Mouse (Mus musculus) spleen, postnatal 4 days (tissue): ENCODE measurements around the gene Zfp760.
"Not testable (repeated sequence)": the region's sequence is repeated elsewhere in the genome, so short reads cannot be mapped to it uniquely, and the experiment has no call there.

ENCODE experiments used
- DNase-seq, 2 experiments: peaks; one replicate each; pipeline ENCODE4 v3.0.0; 2022; ENCODE audit warnings: low spot score in 2 of 2

Zfp760 gene

GRCm38 (mm10) chr17:21707343-21707996, at the start of gene Zfp760:
Gene Zfp760 (plus strand): TSS chr17:21707741.
- DNase-seq, result peak; percentile 67 to 78

DNA sequence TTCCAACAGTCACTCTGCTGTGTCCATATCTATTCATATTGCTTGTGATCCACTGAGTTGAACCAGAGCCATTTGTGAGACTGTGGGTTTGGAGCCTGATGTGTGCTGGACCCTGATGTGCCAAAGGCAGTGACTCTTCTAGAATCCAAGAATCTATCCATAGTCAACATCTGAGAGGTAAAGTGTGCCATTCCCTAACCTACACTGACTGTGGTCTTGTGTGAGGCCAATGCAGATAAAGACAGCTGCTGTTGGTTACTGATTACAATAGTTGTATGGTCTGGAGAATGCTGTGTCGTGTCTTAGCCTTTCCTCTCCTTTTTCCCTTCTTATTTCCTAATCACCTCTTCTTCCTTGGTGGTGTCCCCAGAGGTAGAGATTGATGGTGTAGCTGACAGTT, 28.7 kb upstream of the Zfp760 start:
- not testable (repeated sequence) for DNase-seq

- DNase-seq, result peak; percentile 87 to 88
Measured at GRCm38 (mm10) chr17:21679273-21680018, 28.1 kb upstream of the Zfp760 start.

GRCm38 (mm10) chr17:21680019-21680376, 27.5 kb upstream of the Zfp760 start:
- not testable (repeated sequence) for DNase-seq

- no peak for DNase-seq
Measured at GRCm38 (mm10) chr17:21691560-21691959, 16.0 kb upstream of the Zfp760 start, which contains the start of gene Gm10226. Gene Gm10226 (plus strand): TSS chr17:21691860.

DNA sequence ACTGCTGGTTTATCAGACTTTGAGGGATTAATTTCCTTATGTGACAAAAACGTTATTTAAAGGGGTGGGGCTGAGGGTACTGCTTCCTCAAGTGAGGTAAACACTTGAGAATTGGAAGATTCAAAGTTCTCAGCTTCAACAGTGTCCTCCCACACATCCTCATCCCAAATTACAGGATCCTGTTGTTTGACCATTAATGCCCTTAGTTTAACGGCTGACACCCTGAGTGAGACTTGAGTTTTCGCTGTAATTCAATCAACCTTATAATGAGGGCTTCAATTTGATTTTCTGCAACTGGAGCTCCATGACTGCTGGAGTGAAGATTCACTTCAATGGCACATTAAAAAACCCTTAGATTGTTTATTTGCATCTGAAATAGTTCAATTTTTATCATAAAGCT, 14.2 kb upstream of the Zfp760 start:
- DNase-seq, result no peak

DNA sequence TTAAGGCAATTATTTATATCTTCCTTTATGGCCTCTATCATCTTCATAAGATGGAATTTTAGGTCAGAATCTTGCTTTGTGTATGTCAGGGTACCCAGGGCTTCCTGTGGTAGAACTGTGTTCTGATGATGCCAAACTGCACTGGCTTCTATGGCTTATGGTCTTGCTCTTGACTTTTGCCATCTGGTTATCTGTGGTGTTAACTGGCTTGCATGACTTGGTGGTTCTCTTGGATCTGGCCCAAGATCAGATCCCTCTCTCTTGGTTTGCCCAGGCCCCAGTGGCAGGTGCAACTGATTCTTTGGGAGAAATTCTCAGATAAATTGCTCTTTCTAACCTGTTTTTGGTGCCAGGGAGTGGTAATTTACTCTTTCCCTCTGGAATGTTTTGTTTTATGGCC, 11.5 kb upstream of the Zfp760 start:
- no peak for DNase-seq

DNA sequence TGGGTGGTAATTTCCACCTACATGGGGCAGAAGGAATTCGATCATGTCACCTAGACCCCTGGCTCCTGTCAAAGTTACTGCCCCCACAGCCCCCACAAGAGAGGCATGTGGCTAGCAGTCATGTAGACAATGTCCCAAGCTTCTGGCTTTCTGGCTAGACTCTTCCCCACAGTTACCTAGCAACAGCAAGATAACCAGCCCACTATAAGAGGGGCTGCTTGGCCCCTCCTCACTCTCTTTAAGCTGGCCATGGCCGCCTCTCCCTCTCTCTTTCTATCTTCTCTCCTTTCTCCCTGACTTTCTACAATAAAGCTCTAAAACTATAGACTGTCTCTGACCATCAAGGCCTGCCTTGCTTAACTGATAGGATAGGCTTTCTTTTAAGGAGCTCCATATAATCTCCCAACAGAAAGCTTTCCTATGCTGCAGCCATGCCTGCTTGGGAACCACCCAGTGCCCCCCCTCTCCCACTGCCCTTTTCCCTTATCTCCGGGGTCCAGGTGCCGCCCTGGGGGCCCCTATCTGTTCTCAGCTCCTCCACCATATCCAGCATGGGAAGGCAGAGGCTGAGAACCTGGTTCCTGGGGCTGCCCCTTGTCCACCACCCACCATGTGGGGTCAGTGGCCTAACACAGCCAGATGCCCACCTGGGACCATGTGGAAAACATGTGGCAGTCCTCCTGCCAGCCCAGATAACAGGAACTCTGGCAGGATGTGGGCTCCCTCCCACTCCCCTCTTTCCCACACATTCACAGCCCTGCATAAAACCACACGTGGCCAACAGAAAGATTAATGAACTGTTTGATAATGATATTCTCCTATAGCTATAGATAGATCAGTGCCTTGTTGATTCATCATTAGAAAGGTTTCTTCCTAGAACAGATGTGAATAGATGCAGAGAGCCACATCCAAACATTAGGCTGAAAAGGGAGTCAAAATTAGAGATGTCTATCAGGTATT, 5.0 kb upstream of the Zfp760 start:
- peak; percentile 51 to 60 for DNase-seq

DNA sequence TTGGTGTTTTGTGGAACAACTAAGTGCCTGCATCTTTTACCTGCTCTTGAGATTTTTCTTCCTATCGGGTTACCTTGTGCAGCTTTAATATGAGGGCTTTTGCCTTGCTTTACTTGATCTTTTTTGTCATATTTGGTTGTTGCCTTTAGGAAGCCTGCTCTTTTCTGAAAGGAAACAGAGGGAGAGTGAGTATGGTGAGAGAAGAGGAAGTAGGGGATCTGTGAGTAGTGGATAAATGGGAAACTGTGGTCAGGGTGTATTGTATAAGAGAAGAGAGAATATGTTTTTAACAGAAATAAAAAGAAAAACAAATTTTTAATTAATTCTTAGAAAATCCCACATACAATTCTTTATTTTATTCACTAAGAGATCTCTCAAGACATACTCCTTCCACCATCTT, 4.1 kb upstream of the Zfp760 start:
- DNase-seq, result no peak

DNA sequence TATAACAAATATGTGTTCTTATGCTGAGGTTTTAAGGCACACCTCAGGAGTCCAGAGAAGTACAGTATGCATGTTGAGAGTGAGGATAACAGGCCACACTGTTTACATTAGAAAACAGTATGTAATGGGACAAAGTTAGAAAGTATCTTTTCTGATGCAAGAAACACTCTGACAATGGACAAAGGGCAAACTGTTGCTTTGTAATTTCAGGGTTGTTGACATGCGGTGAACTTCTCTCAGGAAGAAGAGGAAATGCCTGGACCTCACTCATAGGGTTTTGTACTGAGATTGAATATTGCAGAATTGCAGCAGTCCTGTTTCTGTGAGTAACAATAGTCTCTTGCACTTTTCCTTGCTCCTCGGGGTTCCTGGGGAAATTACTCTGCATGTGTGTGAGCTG, 860 bp downstream of the Zfp760 start:
- DNase-seq, result no peak

- not testable (repeated sequence) for DNase-seq
Measured at GRCm38 (mm10) chr17:21730495-21730894, 23.0 kb downstream of the Zfp760 start, which contains the start of gene Zfp229. Gene Zfp229 (plus strand): TSS chr17:21730795.

DNA sequence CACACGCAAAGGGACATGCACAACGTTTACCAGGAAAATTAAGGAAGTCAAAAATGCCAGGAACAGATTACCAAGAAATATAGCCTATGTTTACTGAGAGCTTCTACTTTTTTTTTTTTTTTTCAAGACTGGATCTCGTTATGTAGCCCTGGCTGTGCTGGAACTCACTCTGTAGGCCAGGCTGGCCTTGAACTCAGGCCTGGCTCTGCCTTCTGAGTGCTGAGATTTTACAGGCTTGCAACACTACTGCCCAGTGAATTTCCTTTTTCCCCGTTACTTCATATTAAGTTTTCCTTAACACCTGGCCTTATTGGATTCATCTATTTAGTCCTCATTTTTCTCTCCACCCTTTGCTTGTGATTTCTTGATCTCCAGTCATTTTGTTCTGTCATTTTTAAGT, 25.5 kb downstream of the Zfp760 start:
- no peak for DNase-seq

GRCm38 (mm10) chr17:21733529-21734031, 26.0 kb downstream of the Zfp760 start:
- DNase-seq, result peak; percentile 56 to 83

- DNase-seq, result no peak
Measured at GRCm38 (mm10) chr17:21752791-21753190, 45.2 kb downstream of the Zfp760 start.

DNA sequence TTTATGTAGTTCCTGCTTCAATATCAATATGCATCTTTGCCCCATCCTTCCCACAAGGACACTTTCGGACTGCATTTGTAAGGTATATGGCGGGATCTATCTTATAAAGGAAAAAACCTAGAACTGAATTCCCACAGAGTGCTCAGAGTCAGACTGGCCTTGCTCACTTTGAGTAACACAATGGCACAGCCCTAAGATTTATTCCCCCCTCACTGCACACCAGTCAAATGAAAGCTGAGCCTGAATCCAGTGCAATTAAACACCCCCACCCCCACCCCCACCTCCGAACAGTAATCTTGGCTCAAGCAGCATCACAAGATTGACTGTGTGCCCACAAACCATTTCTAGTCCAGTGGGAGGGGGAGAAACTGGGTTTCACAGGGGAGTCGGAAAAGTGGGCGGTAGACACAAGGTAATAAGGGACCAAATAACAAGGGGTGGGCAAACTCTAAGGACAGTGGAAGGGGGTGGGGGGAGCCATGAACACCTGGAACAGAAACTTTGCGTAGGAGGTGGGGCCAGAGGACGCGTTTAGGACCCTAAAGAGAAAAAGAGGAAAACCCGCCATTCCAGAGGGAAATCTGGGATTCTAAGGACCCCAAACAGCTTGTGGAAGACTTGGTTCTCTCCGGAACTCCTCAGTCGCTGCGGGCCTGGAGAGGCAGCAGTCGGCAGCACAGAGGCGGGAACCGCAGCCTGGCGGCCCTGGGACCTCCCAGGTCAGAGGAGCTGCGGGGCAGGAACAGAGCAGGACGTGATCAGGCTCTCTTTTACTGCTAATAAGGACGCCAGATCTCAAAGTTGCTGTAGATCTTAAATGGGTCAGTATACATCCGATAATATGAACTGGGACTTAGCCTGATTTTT, 46.0 kb downstream of the Zfp760 start:
- DNase-seq, result no peak

DNA sequence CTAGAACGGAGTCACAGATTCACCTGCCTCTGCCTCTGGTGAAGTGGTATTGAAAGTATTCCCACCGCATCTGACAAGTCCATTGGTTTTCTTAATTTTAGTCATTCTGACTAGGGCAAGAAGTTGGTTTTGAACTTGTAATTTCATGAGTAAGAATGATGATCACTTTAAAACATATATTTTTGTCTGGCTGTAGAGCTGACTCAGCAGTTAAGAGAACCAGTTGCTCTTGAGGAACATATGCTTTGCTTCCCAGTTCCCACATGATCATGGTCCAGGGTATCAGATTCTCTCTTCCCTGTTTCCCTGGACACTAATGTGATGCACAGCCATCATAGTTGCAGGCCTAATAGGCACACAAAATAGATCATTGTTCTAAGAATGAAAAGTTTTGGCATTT, 62.8 kb downstream of the Zfp760 start:
- no peak for DNase-seq
